Mouse (Mus musculus): Measurements from ENCODE around the gene Odf2.

Gene Odf2

DNA sequence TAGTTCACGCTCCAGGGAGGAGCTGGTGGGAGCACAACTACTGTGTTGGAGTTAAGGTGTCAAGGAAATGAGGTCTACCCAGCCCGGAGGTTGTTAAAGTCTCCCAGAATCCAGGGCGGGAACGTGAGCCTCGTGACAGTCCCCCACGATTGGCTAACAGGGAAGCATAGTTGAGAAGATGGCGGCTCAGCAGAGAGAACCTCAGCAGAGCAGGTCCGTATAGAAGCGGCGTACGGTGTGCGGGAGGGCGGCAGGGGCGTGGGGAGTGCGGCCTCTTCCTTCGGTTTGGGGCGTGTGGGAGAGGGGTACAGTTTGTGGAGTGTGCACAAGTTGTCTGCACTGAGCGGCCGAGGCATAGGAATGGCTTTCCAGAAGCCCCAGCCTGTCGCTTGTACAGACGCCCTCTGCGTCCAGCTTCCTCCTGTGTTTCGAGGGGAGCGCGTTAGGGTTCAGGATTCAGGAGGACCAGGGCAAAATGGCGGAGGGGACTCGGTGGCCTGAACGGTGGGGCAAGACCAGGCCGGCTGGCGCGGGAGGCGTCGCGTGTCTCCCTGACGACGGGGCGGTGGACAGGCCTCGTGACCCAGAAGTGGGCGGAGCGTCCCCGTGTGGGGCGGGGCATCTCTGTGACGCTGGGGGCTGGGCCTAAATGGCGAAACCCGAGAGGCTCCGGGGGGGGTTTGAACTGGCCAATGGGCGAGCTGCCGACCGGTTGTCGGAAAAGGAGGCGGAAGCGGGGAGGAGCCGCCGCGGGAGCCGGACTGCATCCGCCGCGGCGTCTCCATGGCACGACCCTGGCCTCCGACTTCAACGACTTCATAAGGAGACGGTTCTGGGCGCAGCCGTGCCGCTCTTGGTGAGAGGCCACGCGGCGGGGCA lies at the start of gene Odf2:
TSS of gene Odf2 (plus strand) at position 156 of the 879 bp plus-strand sequence.
- DNase-seq = peak; percentile 99

DNA sequence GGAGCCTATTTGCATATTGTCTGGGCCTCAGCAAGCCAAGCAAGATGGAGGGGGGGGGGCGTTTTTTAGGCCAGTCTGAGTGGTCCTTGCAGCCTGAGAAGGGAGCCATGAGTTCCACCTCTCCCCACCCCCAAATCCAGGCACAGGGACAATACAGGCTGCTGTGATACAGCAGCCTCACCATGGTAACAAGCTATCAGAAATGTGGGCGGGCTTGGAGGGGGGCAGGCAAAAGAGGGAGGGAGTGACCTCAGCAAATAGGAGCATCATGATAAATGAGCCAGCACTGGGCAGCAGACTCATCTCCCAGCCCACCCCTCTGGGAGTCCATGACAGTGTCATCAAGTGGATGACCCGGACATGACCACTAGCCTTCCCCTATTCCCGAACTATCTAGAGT lies 49.6 kb upstream of the Odf2 start:
- no peak for DNase-seq

DNA sequence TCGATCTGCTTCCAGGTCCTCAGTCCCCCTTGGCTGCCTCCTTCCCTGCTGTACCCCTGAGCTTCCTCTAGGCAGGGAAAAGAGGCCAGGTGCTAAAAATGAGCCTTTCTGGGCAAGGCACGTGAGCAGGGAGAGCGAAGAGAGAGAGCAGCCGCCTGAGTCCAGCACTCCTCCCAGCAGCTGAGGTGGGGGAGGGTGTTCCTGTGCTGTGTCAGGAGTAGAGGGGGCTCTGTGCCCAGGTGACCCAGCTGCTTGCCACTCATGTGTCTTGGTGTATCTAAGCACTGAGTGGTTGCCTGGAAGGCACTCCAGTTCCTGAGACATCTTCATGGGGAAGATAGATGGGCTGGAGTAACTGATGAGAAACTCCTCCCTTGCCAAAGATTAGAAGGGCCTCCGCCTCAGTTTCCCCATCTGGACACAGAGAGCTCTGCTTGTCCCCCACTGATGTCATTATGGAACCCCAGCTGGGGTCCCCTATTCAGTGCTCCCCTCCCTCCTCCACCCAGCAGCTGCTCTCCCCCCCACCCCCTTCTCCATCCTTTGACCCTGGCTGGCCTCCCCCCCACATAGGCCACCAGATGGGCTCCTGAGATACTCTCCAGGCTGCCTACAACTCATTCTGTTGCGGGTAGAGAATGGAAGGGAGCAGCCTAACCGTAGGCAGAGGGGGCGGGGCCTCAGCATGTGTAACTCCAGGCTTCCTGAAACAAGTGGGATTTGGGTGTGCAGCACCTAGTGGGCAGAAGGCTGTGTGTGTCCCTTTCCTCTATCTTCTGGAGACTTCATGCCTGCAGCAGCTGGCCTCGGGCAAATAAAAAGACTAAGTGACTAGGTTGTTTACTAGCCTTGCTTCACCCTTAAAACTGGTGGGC lies 45.6 kb upstream of the Odf2 start:
- no peak for DNase-seq

DNA sequence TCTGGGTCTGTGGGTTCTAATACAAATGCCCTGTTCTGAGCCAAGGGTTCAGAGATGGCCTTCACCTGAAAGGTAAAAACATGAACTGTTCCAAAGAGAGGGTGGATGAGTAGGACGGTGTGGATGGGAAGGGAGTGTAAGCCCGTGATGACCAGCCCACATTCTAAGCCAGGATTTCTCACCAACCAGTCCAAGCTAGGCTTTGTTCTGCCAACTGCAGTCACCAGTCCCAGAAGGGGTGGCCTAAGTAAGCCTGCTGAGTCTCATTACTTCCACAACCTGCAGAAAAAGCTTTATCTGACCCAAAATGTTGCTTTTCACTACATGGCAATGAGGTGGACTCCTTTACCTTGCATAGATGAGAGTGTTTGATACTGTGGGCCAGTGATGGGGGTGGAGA lies 44.9 kb upstream of the Odf2 start:
- no peak for DNase-seq

GRCm38 (mm10) chr2:29844661-29845060 lies 44.4 kb upstream of the Odf2 start:
- DNase-seq = no peak

GRCm38 (mm10) chr2:29845636-29846035 lies 43.4 kb upstream of the Odf2 start:
- no peak for DNase-seq

DNA sequence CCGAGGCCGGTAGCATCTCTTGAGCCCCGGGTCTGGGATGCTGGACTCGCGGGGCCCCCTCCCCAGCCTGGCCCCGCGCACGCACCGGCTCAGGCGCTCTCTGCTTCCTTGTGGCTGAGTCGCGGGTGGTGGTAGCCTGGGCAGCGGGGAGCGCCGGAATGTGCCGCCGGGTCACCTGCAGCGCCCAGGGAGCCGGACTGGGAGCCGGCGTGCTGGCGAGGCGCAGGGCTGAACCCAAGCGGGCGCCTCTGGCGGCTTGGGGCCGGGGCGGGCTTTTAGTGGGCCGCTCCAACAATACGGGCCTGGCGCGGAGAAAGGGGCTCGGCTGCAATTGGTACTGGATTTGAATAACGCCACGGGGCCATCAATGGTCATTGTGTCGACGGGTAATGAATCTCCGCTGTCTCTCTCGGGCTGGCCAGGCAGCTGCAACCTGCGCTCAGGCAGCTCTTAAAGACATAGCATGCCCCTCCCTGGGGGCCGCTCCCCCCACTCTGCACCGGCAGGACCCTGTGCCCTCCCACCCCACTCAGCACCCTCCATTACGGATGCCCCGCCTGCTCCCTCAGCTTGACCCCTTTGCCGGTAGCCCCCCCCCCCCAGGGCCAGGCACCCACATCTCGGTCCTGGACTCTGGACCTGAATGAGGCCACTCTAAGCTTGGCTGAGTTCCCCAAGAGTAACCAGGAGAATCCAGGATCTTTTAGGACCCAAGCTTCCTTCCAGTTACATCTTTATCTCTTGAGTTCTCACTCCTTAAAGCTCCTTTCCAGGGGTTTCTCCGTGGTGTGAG lies 42.8 kb upstream of the Odf2 start:
- DNase-seq = no peak

DNA sequence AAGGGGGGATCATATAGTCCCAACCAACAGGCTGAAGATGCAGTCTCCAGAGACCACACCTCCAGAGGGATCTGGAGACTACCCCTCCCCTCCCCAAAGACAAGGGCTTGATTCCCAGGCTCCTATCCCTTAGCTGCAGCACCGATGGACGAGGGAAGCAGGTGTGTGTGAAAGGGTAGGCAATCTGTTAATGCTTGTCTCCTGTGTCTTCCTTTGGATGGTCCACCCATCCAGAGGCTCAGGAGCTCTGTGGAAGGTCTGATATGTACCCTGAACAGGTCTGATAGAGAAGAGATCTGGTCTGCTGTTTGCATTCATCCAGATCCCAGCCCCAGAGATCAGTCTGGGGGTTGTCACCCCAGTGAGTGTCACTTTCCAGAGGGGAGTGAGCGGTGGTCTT lies 42.1 kb upstream of the Odf2 start:
- no peak for DNase-seq

- no peak for DNase-seq
These were observed 40.0 kb upstream of the Odf2 start for GRCm38 (mm10) chr2:29849041-29849440.

DNA sequence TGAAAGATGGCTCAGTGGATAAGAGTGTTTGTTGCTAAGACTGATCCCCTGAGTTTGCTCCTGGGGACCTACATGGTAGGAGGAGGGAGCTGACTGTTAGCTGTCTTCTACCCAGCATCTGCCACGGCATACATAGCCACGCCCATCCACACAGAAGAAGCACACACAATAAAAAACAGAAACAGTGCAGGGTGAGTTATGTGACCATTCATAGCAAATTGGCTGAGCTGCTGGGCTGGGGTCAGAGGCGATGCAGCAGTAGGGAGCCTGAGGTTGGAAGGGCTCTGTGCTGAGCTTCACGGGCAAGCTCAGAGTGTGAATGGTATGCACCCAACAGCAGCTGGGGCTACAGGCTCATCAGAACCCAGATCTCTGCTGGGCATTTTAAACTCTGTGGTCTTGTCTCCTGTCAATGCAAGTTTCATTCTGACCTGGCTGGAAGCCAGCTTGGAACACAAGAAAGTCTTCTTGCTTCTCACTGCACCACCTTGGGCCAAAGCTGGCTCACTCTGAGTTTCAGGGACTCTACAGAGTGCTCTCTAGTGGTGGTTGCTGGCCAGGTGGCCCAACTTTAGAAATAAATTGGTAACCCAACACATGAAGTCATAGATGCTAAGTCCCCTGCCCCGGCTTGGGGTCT lies 39.1 kb upstream of the Odf2 start:
- DNase-seq = no peak

- no peak for DNase-seq
These were observed 36.0 kb upstream of the Odf2 start for GRCm38 (mm10) chr2:29852957-29853485.

DNA sequence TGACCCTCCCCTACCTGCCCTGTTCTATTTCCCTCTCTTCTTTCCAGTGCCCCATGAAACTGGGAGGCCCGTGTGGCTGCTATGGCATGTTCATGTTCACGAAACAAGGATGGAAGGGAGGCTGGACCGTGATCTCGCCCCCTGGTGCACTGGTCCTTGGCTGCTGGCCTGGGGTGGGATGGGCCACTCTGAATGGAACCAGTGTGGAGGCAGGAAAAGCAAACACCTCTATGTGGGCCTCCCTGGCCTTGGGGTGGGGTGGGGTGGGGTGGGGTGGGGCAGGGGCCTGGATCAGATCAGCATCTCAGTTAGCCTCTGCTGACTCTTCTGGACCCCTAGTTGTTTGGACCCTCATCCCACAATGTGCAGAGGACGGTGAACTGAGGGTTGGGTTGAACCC lies 35.3 kb upstream of the Odf2 start:
- no peak for DNase-seq

- no peak for DNase-seq
These were observed 33.3 kb upstream of the Odf2 start for GRCm38 (mm10) chr2:29855585-29856210.

- DNase-seq = peak; percentile 49
These were observed 32.4 kb upstream of the Odf2 start for GRCm38 (mm10) chr2:29856451-29857260.

- no peak for DNase-seq
These were observed 31.7 kb upstream of the Odf2 start for GRCm38 (mm10) chr2:29857341-29857740.

DNA sequence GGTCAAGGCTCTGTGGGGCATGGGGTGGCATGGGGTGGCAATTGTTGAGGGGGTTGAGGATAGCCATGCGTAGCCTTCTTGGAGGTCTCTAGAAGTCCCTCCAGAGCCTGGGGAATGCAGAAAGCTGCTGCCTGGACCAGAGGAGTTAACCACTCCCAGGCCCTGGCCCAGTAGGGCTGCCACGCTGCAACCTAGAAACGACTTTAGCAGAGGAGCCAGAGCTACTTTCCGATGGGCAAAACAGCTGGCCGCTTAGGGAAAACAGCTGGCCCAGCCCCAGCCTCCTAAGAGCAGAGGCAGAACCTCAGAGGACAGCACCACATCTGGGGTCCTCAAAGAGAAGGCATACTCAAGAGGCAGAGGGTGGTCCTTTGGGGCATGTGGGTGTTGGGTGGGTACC lies 31.1 kb upstream of the Odf2 start:
- DNase-seq = no peak

DNA sequence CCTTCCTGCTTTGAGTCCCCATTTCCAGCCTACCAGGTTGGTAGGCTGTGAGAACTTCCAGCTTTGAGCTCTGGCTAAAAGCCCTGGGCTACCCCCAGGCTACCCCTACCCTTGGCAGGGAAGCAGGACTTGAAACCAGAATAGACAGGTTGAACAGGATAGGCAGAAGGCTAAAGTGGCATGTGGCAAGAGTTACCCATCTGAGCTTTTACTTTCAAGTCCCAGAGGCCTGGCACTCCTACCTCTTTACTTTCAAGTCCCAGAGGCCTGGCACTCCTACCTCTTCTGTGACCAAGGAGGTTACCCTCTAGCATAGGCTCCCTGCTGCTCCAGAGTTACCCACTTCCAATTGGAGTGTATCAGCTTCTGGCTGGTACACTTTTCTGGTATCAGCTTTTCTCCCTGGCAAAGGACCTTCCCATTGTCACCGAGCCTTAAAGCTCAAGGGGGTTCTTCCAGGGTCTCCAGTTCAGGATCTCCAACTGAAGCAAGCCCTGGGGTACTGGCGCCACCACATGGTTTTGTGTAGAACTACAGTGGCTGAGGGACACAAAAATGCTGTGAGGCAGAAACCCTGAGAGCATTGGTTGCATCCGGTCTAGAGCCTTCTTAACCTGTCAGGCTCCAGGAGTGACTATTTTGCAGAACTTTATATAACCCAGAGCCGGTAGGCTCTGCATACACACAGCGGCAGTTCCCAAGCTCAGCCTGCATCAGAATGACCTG lies 30.1 kb upstream of the Odf2 start:
- DNase-seq = no peak

GRCm38 (mm10) chr2:29865125-29865524 lies 23.9 kb upstream of the Odf2 start:
- no peak for DNase-seq

DNA sequence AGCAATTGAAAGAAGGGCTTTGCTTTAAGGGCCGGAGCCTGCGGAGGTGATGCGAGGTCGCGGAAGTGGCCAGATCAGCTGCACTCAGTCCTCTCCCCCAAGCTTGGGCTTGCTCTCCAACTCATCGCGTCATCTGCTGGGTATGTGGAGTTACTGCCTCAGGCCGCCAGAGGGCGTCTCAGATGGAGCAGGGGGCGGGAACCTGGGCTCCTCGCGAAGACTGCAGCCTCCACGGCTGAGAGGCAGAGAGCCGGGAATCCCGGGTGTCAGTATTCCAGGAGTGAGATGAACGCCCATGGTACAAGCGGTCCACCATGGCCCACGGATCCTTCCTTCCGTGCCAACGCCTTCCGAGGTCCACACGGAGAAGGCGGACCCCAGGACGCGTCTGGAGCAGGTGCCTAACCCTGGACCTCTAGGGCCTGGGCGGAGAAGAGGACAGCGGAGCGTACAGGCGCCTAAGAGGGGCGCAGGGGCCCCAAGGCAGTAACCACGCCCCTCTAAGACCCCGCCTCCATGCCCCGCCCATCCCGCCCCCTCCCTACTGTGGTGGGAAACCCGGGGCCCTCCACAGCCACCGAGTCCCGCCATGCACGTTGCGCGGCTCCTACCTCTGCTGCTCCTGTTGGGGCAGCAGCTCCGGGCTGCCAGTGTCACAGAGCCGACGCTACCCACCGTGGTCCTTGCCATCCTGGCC lies 19.9 kb upstream of the Odf2 start, which contains the start of gene Cercam:
TSS of gene Cercam (plus strand) at position 216 of the 697 bp plus-strand sequence.
- DNase-seq = peak; percentile 87

Measured in cerebellum, adult 11-12 months (tissue).